Mouse (Mus musculus) ES-E14 (cell line): Measurements from ENCODE around the gene Sept6. TPM values are rescaled to one million over a fixed set of nuclear protein-coding genes. Genes with fewer than 3 reads are reported as not detected.

ENCODE experiments used
- DNase-seq: peaks from one replicate; pipeline ENCODE4 v3.0.0-alpha.2; 2013; ENCODE audit warnings: low read depth, low spot score
- H3K27ac ChIP-seq: 2 replicates; pipeline ENCODE4 v1.5.1; 2012; ENCODE audit warnings: low read depth, mild to moderate bottlenecking, low read length, moderate library complexity, mixed read lengths; ENCODE audit not compliant: poor library complexity, insufficient read depth, severe bottlenecking
- H3K36me3 ChIP-seq: 2 replicates; pipeline ENCODE4 v1.6.1; 2012; ENCODE audit warnings: mild to moderate bottlenecking, low read length, moderate library complexity, mixed read lengths; ENCODE audit not compliant: control insufficient read depth, poor library complexity, insufficient read depth, severe bottlenecking
- H3K4me1 ChIP-seq, 2 experiments: fragments of 150-350 bp in 1 of 2; sonication (generic) in 1 of 2; 2 replicates each; pipeline ENCODE4 v1.6.1; 2012; ENCODE audit warnings: low read length in 2 of 2, mild to moderate bottlenecking in 1 of 2, mixed read lengths in 1 of 2; ENCODE audit not compliant: control insufficient read depth in 2 of 2, insufficient read depth in 2 of 2, poor library complexity in 1 of 2
- H3K4me3 ChIP-seq, 2 experiments: fragments of 150-350 bp in 1 of 2; sonication (generic) in 1 of 2; 2 replicates each; pipeline ENCODE4 v1.5.1; 2012; ENCODE audit warnings: low read length in 2 of 2, low read depth in 1 of 2, mild to moderate bottlenecking in 1 of 2, mixed read lengths in 1 of 2; ENCODE audit not compliant: insufficient read depth in 1 of 2, poor library complexity in 1 of 2, severe bottlenecking in 1 of 2
- H3K9ac ChIP-seq: 2 replicates; pipeline ENCODE4 v1.6.1; 2012; ENCODE audit warnings: low read depth, mild to moderate bottlenecking, low read length, mixed read lengths; ENCODE audit not compliant: poor library complexity, insufficient read depth, severe bottlenecking
- H3K9me3 ChIP-seq: fragments of 150-350 bp; sonication (generic); 2 replicates; pipeline ENCODE4 v1.6.1; 2012; ENCODE audit warnings: low read depth, mild to moderate bottlenecking, low read length; ENCODE audit not compliant: control insufficient read depth, insufficient read depth
- CHD2 ChIP-seq: IDR thresholded peaks from 2 replicates; pipeline ENCODE4 v1.6.1; 2014; ENCODE audit warnings: mild to moderate bottlenecking, low read depth, low read length, inconsistent platforms
- HCFC1 ChIP-seq: IDR thresholded peaks from 2 replicates; pipeline ENCODE4 v1.6.1; 2012; ENCODE audit warnings: low read length, inconsistent platforms, borderline replicate concordance; ENCODE audit not compliant: insufficient read depth
- MAFK ChIP-seq: IDR thresholded peaks from 2 replicates; pipeline ENCODE4 v1.6.1; 2014; ENCODE audit warnings: mild to moderate bottlenecking, low read depth, low read length, inconsistent platforms; ENCODE audit not compliant: insufficient read depth
- ZC3H11A ChIP-seq: IDR thresholded peaks from 2 replicates; pipeline ENCODE4 v1.6.1; 2012; ENCODE audit warnings: low read depth, mild to moderate bottlenecking, inconsistent platforms, low read length, borderline replicate concordance
- ZNF384 ChIP-seq: IDR thresholded peaks from 2 replicates; pipeline ENCODE4 v1.6.1; 2012; ENCODE audit warnings: low read depth, low read length, inconsistent platforms
- in situ Hi-C, 2 experiments: fragments of 600-800 bp; cut with MboI; formaldehyde crosslinking; loops; one replicate each; pipeline ENCODE4 v1.15.1; 2025; ENCODE audit warnings: low sequenced_read_pairs in 2 of 2, inconsistent platforms in 1 of 2; ENCODE audit not compliant: unreplicated experiment in 2 of 2
- total RNA-seq: library from RNA; depleted of rRNA; stranded (reverse); fragments of 300-350 nt; gene quantifications from 2 replicates; pipeline ENCODE4 v1.2.3, GENCODE M21; 2012

Gene Sept6
- total RNA-seq, 1 experiment = 6.4 TPM

DNA sequence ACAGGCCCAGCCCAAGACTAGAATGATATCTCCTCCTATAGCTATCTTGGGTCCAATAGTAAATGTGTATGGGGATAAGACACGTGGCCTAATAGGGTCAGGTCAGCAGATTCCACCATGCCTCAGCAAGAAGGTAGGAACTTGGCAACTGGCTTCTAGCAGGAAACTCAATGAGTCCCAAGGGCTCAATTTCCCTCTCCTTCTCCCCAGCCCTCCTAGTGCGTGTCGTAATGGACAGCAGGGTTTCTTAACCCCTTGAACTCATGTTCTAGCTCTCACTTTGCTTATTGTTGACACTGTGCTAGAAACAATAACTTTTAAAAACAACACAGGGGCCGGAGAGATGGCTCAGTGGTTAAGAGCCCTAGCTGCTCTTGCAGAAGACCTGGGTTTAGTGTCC, 22.1 kb downstream of the Sept6 start:
- Histone ChIP-seq H3K27ac (no peak overlapping the region), H3K9ac (no peak overlapping the region), H3K4me1 (no peaks in the 10 kb centered on the region), H3K36me3 (no peaks in the 10 kb centered on the region), H3K9me3 (no peaks in the 10 kb centered on the region), H3K4me3 (no peak overlapping the region)
- DNase-seq = no peak
- TF ChIP-seq ZNF384 (no peak), MAFK (no peak)
- in situ Hi-C loops = no loop called here

DNA sequence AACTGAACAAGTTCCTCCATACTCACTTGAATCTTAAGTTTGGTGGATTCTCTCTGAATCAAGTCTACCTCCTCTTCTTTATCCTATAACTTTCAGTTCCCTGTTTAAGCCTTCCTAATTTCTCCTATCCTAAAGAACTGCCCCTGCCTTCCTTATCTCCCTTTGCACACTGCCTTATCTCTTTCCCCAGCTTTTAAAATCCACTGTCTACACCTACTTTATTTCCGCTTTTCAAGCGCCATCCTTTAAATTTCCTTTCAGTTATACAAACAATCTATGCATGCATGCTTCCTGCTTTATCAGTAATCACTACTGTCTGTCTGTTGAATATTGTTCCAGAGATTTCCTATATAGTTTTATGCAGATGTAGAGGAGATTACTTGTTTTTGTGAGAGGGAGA, 34.9 kb downstream of the Sept6 start:
- H3K27ac ChIP-seq = no peak overlapping the region
- H3K9me3 ChIP-seq = no peaks in the 10 kb centered on the region
- no peak overlapping the region for H3K4me3 ChIP-seq
- no peak overlapping the region for H3K9ac ChIP-seq
- no peaks in the 10 kb centered on the region for H3K4me1 ChIP-seq
- DNase-seq = no peak
- in situ Hi-C loops = no loop called here
- H3K36me3 ChIP-seq = no peaks in the 10 kb centered on the region
- TF ChIP-seq CHD2 (no peak), ZC3H11A (no peak), HCFC1 (no peak), MAFK (no peak), ZNF384 (no peak)

DNA sequence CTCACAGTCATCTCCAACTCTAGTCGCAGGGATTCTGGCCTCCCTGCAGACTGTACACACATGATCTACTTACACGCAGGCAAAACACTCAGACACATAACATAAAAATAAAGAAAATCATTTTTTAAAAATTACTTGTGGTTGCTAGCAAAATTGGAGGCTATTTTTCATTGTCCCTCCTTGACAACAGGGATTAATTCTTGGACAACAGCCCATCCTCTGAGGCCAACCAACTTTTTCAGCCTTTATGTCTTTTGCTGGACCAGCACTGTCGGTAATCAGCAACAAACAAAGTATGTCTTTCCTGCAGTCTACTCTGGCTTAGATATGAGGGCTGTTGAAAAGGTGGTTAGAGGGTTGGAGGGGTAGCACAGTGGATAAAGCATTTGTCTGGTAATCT, 50.5 kb downstream of the Sept6 start:
- Histone ChIP-seq H3K9ac (no peak overlapping the region), H3K36me3 (no peaks in the 10 kb centered on the region), H3K27ac (no peak overlapping the region), H3K4me3 (no peak overlapping the region), H3K4me1 (no peaks in the 10 kb centered on the region), H3K9me3 (no peaks in the 10 kb centered on the region)
- no peak for TF ChIP-seq MAFK
- TF ChIP-seq HCFC1 = no peak
- TF ChIP-seq ZC3H11A = no peak
- no peak for TF ChIP-seq CHD2
- TF ChIP-seq ZNF384 = no peak
- DNase-seq = no peak
- in situ Hi-C loops = loop anchor here in 1 of 2 experiments (10.0 kb wide), 1 partner anchor 64 kb away; no protein-coding TSS in a partner anchor

DNA sequence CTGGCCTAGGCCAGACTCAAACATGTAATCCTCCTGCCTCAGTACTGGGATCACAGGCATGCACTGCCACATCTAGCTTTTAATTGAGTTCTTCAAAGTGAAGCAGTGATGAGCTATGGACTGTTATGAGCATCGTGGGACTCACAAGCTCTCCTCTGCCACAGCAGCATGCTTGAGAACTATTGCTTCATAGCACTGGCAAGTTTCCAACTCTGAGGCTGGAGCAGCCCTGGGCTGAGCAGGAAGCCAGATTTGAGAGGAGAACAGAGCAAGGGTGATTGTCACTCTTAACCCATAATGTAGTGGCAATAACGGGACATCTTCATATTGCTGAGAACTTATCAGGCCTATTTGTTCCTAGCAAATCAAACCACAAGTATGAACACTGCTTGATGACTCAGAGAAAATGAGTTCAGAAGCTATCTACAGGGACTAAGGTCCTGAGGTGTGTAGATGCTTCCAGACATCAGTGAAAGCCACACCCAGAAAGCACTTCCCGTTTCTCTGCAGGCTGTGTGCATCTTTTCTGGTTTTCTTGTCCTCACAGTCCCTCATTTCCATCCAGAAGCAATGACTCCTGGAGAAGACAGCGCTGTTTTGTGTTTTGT, 51.7 kb downstream of the Sept6 start:
- no peak overlapping the region for H3K9ac ChIP-seq
- H3K36me3 ChIP-seq = no peaks in the 10 kb centered on the region
- no peaks in the 10 kb centered on the region for H3K4me1 ChIP-seq
- TF ChIP-seq HCFC1 (no peak), ZNF384 (no peak), MAFK (no peak), CHD2 (no peak), ZC3H11A (no peak)
- in situ Hi-C loops = loop anchor here in 1 of 2 experiments (10.0 kb wide), 1 partner anchor 65 kb away; no protein-coding TSS in a partner anchor
- H3K27ac ChIP-seq = no peak overlapping the region
- no peak overlapping the region for H3K4me3 ChIP-seq
- H3K9me3 ChIP-seq = no peaks in the 10 kb centered on the region
- DNase-seq = no peak
